Mouse (Mus musculus) forebrain, postnatal 0 days (tissue): ENCODE results near the gene Mllt6. TPM values are rescaled to one million over a fixed set of nuclear protein-coding genes. Genes with fewer than 3 reads are reported as not detected.

Source experiments
- ATAC-seq: fragments of 200-750 bp; cut with Nextera tagmentation; 2 replicates; pipeline ENCODE4 v1.8.0; 2017; ENCODE audit warnings: mild to moderate bottlenecking, moderate library complexity
- DNase-seq: peaks from one replicate; pipeline ENCODE4 v3.0.0-alpha.2; 2015
- H3K27ac ChIP-seq: fragments of 300-500 bp; sonication (generic); 2 replicates; pipeline ENCODE4 v1.5.1; 2014; ENCODE audit warnings: low read depth, mild to moderate bottlenecking, antibody characterized with exemption, low read length, moderate library complexity, mixed read lengths
- H3K27me3 ChIP-seq: fragments of 300-500 bp; sonication (generic); 2 replicates; pipeline ENCODE4 v1.6.1; 2014; ENCODE audit warnings: mild to moderate bottlenecking, low read length, mixed read lengths; ENCODE audit not compliant: insufficient read depth
- H3K36me3 ChIP-seq: fragments of 300-500 bp; sonication (generic); 2 replicates; pipeline ENCODE4 v1.6.1; 2014; ENCODE audit warnings: mild to moderate bottlenecking, moderate library complexity; ENCODE audit not compliant: insufficient read depth
- H3K4me1 ChIP-seq: fragments of 300-500 bp; sonication (generic); 2 replicates; pipeline ENCODE4 v1.6.1; 2014; ENCODE audit warnings: antibody characterized with exemption; ENCODE audit not compliant: insufficient read depth
- H3K4me2 ChIP-seq: fragments of 300-500 bp; sonication (generic); 2 replicates; pipeline ENCODE4 v1.6.1; 2014; ENCODE audit warnings: low read depth, mild to moderate bottlenecking, moderate library complexity
- H3K4me3 ChIP-seq: fragments of 300-500 bp; sonication (generic); 2 replicates; pipeline ENCODE4 v1.5.1; 2014; ENCODE audit warnings: low read depth, low read length, mixed read lengths
- H3K9ac ChIP-seq: fragments of 300-500 bp; sonication (generic); 2 replicates; pipeline ENCODE4 v1.6.1; 2014; ENCODE audit warnings: mild to moderate bottlenecking
- H3K9me3 ChIP-seq: fragments of 300-500 bp; sonication (generic); 2 replicates; pipeline ENCODE4 v1.6.1; 2016; ENCODE audit warnings: low read length
- CTCF ChIP-seq: sonication (generic); IDR thresholded peaks from 2 replicates; pipeline ENCODE4 v1.5.1; 2016; ENCODE audit warnings: antibody characterized with exemption, control low read depth, low read depth
- WGBS: fragments of 180-500 bp; shearing (Covaris S2); extraction: QIAGEN DNeasy Blood & Tissue Kit; methylation state at CpG from one replicate; pipeline ENCODE4 v1.1.7; 2014; 5-methylcytosine and 5-hydroxymethylcytosine counted together
- polyA plus RNA-seq: library from polyadenylated mRNA; unstranded; fragments of >200 nt; fragmentation: Nextera tagmentation; extraction: Ambion mirVana; gene quantifications from 2 replicates; pipeline ENCODE4 v1.2.1, GENCODE M21; 2015
- total RNA-seq: library from RNA; depleted of rRNA; stranded (reverse); fragments of >200 nt; gene quantifications from 2 replicates; pipeline ENCODE4 v1.2.3, GENCODE M21; 2014

Mllt6 gene
- total and polyA plus RNA-seq, 2 experiments from 2014 or later: 1.7 to 48.1 TPM

DNA sequence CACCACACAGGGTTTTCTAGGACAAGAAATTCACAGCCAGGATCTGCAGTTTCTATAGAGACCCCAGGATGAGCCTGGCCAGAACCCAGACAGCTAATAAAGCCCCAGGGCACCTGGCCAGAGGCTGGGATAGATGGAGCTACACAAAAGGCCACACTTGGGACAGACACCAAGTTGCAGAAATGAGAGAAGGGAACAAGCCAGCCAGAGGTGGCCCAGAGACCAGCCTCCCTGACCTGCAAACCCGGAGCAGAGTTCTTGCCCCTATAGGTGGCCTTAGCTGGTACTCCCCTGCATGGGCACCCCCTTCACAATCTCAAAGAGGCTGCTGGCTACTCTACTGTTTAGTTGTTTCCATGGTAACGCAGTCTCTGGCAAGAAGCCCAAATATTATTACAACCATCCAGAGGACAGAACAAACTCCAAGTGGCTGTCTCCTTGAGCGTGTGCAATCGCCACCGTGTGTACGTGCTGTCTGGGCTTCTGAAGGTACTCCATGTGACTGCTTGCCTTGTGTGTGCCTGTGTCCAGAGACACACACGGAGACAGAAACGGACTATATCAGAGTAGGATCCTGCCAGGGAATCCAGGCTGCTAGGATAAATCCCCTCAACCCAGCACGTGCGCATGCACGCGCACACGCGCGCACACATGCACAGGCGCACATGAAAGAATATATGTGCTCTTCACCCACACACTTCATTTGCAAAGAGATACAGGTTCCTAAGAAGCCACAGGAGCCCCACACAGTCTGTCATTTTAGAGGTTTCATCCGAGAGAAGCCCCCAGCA is 31.9 kb downstream of the Mllt6 start:
- TF ChIP-seq CTCF: peak; percentile 9; the same call in 1 of the 2 replicates
- no peaks in the 10 kb centered on the region for H3K27me3 ChIP-seq
- H3K36me3 ChIP-seq: peaks cover 31% of the 10 kb centered on the region
- WGBS: 13% methylated on average over 17 of the region's 17 CpGs
- DNase-seq (peak; percentile 83), ATAC-seq (0 out of 2 replicates have a peak, but pooled peaks have one; percentile 5)
- H3K4me1 ChIP-seq: peaks cover 27% of the 10 kb centered on the region
- H3K4me2 ChIP-seq: peak overlapping the region; percentile 71
- peak overlapping the region; percentile 75 for H3K27ac ChIP-seq
- H3K9ac ChIP-seq: peak overlapping the region; percentile 35
- no peaks in the 10 kb centered on the region for H3K9me3 ChIP-seq
- H3K4me3 ChIP-seq: peak overlapping the region; percentile 25

DNA sequence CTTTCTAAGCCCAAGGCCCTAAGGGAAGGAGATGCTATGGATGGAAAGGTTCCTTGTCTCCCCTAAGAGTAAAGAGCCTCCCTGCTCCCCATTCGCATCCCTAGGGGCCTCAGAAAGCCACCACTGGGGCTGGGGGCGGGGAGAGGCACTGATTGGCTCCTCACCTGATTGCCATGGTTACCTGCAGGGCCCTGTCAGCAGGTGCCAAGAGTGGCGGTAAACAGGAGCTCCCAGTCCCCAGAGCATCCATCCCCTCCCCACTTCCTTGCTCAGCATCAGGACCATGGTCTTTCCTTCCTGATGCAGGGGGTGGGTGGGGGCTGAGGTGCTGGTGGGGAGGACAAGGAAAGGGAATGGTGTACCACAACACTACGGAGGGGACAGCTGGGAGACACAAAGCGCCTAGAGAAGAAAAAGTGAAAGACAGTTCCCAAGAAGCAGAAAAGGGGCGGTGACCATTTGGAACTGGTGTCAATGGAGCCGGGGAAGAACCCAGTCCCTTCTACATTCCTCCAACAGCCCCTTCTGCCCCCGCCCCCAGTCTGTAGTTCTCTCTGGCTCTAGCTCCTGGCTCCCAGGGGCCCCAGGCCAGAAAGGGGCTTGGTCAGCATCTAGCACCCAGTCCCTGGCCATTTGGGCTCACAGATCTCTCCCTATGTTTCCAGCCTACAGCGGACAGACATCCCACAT is 32.6 kb downstream of the Mllt6 start:
- WGBS: 15% methylated on average over 8 of the region's 9 CpGs
- Histone ChIP-seq H3K27me3 (no peaks in the 10 kb centered on the region), H3K36me3 (peaks cover 24% of the 10 kb centered on the region), H3K4me3 (peak overlapping the region; percentile 25), H3K4me2 (peak overlapping the region; percentile 71), H3K4me1 (peaks cover 27% of the 10 kb centered on the region), H3K9ac (peak overlapping the region; percentile 35), H3K27ac (peak overlapping the region; percentile 75), H3K9me3 (no peaks in the 10 kb centered on the region)
- TF ChIP-seq CTCF: no peak
- ATAC-seq: no peak
- peak; percentile 58 for DNase-seq

DNA sequence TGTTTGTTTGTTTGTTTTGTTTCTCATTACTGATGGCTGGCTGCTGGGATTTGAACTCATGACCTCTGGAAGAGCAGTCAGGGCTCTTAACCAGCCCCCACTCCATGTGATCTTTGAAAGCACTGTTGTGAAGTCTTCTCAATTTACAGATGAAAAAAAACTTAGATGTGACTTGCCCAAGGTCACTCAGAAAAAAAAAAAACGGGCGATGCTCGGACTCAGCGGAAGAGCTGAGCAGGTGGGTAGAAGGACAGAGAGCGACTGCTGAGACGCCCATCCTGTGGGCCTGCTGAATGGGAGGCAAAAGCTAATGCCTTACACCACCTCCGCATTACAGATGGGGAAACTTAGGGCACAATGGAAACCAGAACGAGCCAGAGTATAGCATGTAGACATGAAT is 33.5 kb downstream of the Mllt6 start:
- 63% methylated on average over 8 of the region's 8 CpGs for WGBS
- H3K4me3 ChIP-seq: no peak overlapping the region
- no peak for TF ChIP-seq CTCF
- ATAC-seq (no peak), DNase-seq (no peak)
- peak overlapping the region; percentile 35; the same call in 1 of the 2 replicates for H3K9ac ChIP-seq
- H3K36me3 ChIP-seq: peaks cover 16% of the 10 kb centered on the region
- H3K9me3 ChIP-seq: no peaks in the 10 kb centered on the region
- H3K27ac ChIP-seq: peak overlapping the region; percentile 15; the same call in 1 of the 2 replicates
- H3K4me2 ChIP-seq: peak overlapping the region; percentile 71
- H3K27me3 ChIP-seq: no peaks in the 10 kb centered on the region
- H3K4me1 ChIP-seq: peaks cover 34% of the 10 kb centered on the region

DNA sequence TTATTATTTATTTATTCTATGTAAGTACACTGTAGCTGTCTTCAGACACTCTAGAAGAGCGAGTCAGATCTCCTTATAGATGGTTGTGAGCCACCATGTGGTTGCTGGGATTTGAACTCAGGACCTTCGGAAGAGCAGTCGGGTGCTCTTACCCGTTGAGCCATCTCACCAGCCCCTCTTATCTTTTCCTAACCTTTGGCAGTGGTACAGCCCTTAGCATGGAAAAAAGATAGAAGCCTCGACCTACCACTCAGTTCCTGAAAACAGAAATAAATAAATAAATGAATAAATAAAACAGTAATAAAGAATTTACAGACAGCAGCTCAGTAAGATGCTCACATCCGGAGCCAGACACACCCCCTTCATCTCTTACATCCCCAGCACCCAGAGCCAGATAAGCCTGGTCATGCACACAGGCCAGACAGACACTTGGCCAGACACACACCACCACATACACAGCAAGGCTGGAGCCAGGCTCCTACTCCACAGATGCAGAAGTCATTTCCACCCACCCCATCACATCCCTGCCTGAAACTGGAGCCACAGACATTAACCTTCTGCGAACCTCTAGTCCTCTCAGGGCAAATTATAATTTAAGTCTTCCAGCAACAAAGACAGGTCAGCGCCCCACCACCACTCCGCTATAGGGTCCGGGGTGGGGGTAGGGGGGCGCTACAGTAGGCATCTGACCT is 34.1 kb downstream of the Mllt6 start:
- Histone ChIP-seq H3K36me3 (peaks cover 9% of the 10 kb centered on the region), H3K27me3 (no peaks in the 10 kb centered on the region), H3K9ac (peak overlapping the region; percentile 98), H3K9me3 (no peaks in the 10 kb centered on the region), H3K4me3 (peak overlapping the region; percentile 92), H3K4me2 (peak overlapping the region; percentile 71), H3K4me1 (peaks cover 39% of the 10 kb centered on the region), H3K27ac (peak overlapping the region; percentile 95; the same call in 1 of the 2 replicates)
- ATAC-seq (no peak), DNase-seq (no peak)
- TF ChIP-seq CTCF: no peak
- 44% methylated on average over 11 of the region's 11 CpGs for WGBS

DNA sequence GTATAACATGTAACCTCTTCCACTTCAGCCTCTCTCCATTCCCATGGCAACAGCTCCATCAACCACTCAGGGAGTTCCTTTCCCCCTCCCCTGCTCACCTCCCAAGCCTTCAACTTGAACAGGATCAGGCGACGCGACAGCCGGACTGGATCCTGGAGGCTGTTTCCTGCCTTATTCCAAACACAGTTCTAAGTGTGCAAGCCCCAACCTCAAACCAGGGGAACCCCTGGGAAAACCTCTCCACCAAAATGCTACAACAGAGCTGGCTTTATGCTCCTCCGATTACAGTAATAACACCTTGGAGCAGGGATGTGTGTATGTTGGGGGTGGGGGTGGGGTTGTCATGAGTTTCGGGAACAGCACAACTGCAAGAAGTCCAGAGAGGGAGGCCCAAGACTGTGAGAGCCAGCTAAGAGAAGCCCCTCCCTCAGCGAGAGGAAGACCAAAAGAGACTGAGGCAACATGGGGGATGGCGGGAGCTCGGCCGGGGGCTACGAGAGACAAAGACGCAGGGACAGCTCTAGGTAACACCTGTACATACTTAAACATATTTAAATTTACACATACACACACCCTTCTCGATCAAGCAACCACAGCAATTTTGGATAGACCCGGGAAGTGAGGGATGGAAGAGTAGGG is 34.8 kb downstream of the Mllt6 start:
- Histone ChIP-seq H3K4me1 (peaks cover 39% of the 10 kb centered on the region), H3K36me3 (peaks cover 2% of the 10 kb centered on the region; the same call in 1 of the 2 replicates), H3K4me2 (peak overlapping the region; percentile 71), H3K27ac (peak overlapping the region; percentile 95), H3K4me3 (peak overlapping the region; percentile 92), H3K9me3 (no peaks in the 10 kb centered on the region), H3K9ac (peak overlapping the region; percentile 98), H3K27me3 (no peaks in the 10 kb centered on the region)
- no peak for TF ChIP-seq CTCF
- DNase-seq: peak; percentile 36
- under 1% methylated on average over 14 of the region's 14 CpGs for WGBS
- no peak for ATAC-seq
